Mouse (Mus musculus): ENCODE measurements around the gene Actl6b.
A peak's percentile ranks its signal among the peaks of the same experiment; 100 is the strongest.

The Actl6b gene

GRCm38 (mm10) chr5:137529221-137529995, 23.9 kb upstream of the Actl6b start:
- DNase-seq = no peak

DNA sequence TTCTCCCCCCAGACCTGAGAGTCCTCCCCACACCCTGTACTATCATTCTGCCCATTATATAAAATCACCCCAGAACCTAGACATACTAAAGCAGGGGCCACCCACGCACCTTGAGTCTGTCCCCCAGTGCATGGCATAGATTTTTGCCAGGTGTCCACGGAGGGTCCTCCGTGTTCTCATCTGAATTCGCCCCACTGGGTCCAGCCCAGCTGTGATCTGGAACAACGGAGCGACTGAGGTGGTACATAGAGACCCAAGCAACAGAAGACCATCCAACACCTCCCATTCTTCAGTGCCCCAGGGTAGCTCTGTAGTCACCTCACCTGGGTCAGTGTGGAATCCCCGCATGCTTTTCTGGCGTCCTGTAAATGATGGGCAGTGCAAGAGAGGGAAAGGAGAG, 23.2 kb upstream of the Actl6b start:
- DNase-seq = no peak

DNA sequence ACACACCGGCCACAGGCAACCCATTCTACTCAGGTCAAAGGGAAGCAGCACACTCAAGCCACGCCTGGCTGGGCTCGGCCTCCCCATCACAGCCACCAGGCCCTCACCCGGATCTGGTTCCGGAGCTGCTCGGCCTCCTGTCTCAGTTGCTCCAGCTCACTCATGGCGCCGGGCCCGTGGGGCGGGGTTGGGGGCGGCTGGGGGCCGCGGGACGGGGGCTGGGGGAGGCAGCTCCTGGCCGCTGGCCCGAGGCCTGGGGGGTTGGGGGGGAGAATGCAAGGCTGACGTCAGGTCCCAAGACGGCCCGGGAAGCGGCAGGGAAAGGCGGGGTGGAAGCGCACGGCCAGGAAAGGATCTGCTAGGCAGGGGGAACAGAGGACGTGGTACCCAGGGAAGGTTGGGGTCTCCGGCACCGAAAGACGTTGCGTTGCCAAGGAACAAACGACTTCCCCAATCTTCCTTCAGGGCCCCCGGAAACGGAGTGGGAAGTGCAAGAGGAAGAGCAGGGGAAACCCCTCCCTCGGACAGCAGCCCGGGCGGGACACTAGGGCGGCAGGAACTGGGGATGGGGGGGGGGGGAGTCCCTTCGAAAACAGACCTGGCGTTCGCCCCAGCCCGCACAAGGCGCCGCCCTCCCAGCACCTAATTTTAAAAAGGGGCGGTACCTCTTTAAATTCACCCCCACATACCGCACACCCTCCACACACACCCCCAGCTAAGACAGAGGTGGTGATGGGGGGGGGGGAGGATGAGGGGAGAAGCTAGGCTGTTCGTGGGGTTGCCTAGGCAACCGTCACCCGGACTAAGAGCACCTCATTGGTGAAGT, 22.5 kb upstream of the Actl6b start:
- DNase-seq = peak; percentile 85

DNA sequence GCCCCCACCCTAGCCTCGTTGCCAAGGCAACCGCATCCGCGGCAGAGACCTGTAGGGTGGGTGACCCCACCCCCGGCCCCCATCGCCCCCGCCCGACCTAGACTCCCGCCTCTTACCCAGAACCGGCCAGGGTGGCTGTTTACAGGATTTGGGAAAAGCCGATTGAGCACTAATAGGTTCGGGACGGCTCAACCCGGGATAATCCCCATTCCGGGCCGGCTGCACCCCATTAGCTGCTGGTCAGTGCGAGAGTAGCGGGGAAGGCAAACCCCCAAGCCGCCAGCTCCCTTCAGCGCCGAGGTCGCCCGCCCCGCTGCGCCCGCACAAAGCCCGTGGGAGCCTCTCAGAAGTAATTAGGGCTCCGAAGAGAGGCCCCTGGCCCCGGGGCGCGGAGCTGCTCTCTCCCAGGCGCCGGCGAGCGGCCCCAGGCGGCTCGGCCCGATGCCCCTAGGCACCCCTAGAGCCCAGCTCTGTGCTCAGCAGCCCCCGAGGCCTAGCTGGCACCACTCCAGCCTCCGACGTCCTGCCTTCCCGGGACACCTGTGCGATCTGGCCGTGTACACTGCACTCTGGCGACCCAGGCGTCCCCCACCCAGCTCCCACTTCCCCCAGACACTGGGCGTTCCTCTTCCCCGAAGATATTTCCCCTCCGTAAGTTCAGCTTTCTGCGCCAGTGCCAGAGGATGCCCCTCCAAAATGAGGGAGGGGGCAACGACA, 21.7 kb upstream of the Actl6b start:
- peak; percentile 72 for DNase-seq

GRCm38 (mm10) chr5:137532131-137532807, 21.0 kb upstream of the Actl6b start:
- DNase-seq = peak; percentile 34

DNA sequence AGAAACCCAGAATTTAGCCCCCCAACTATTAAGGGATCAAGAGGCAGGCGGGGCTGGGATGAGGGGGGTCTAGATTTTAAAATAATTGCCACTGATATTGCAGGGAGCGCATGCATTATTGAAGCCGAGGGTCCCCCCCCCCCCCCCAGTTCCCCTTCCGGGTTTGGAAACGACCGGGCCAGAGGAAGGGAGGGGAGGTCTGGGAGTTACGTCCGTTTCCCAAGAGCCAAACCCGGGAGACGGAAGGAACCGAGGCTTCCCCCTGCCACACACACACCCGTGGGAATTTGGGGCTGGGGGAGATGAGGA, 20.6 kb upstream of the Actl6b start:
- no peak for DNase-seq

DNA sequence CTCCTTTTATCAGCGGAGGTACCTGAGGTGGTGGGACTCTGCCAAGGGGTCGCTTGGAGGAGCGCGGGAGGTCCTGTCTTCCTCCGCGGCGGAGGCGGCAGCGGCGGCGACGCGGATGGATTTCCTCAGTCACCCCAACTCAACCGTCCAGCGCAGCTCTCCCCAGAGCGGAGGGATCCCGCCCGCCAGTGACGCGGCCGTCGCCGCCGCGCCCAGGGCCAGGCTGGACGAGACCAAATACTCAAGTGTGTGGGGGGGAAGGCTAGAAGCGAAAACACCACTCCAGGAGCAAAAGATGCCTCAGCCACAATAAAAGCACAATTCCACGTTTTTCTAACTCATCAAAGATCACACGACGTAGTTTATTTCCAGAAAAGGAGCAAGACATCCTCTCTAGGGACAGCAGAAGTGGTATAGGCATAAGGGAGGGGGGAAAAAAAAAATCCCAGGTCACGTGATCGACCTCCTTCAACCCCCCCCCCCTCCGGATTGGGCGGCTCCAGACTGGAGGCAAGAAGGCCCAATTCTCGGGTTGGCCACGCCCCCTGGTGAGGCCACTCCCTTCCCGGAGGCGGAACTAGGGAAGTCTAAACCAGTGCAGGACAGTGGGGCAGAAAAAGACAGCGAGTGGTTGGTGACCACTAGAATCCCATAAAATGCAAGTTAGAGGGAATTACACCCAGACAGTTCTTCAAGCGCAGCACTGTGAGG, 20.0 kb upstream of the Actl6b start, which contains the start of the genes Epo and Gnb2:
Gene Epo, minus strand, starts transcription at position 126 of the 711 bp plus-strand sequence.
Gene Gnb2, minus strand, starts transcription at position 394 of the 711 bp plus-strand sequence.
- peak; percentile 98 for DNase-seq

DNA sequence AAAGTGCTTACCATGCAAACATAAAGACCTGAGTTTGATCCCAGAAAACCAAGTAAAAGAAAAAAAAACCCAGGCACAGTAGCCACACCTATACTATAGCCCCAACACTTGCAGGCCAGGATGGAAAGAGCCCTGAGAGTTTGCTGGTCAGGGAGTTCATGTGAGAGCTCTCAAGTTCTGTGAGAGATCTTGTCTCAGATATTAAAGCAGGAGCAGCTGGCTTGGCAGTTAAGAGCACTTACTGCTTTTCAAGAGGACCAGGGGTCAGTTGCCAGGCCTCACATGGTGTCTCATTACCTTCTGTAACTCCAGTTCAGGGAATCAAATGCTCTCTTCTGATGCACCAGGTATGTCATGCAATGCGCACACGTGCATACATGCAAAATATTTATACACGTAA, 18.6 kb upstream of the Actl6b start:
- no peak for DNase-seq

GRCm38 (mm10) chr5:137535318-137535717, 18.0 kb upstream of the Actl6b start:
- DNase-seq = no peak

DNA sequence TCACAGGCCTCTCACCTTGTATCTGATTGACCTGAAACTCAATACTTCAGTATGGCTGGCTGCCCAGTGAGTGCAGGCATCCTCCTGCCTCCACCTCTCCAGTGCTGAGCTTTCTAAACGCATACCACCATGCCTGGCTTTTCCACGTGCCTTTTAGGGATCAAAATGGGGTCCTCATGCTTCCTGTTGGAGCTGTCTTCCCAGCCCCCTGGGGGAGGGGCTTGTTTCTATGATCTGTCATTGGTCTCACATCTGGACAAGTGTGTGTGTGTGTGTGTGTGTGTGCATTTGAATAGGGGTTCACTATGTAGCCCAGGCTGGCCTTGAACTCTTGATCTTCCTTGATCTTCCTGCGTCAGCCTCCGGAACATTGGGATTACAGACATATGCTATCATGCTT, 15.9 kb upstream of the Actl6b start:
- DNase-seq = no peak

DNA sequence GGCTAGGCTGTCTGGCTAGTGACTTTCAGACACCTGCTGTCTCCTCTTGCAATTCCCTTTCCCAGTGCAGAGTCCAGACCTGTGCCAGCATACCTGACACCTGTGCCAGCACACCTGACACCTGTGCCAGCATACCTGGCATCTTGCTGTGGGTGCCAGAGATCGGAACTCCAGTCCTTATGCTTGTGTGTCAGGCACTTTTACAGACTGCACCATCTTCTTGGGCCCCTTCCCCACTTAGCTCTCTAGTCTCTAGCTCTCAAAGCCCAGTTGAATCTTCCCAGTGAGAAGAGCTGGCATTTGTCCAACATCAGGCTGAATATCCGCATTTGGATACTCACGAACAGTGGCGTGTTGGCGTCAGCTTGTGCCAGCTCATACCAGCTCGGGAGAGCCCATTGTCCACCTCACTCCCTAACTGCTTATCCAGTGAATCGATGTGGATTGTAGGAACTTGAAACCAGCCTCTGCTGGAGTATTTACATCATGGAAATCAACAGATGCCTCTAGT, 14.0 kb upstream of the Actl6b start:
- DNase-seq = peak; percentile 50

DNA sequence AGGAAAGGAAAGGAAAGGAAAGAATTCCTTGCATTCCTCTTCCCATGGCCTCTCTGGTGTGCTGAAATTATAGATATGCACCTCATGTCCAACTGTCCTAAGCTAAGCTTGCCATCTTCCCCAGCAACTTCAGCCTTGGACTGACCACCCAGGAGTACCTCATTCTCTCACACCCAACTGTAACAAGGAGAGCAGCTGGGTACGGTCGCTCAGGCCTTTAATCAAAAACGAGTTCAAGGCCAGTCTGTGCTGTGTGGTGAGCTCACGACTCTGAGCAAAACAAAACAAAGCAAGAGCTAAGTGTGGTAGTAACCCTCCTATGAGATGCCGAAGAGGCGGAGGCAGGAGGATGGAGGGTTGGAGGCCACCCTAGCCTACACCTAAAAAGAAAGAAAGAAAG, 12.3 kb upstream of the Actl6b start:
- DNase-seq = no peak

GRCm38 (mm10) chr5:137541768-137542540, 11.4 kb upstream of the Actl6b start:
- no peak for DNase-seq

DNA sequence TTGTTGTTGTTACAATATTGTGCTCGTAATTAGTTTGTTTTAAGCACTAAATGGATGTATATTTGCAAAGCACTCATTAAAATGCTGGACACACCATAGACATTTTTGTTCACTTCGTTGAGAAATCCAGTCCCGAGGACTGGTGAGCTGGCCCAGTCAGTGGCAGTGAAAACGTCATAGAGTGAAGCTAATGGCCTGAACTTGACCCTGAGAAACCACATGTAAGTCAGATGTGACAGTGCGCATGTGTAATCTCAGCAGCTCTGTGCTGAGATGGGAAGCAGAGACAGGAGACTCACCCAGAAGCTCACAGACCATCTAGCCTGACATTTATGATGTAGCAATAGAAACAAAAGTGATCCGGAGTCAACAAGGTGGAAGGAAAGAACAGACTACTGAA, 8.4 kb upstream of the Actl6b start:
- no peak for DNase-seq

GRCm38 (mm10) chr5:137545596-137545995, 7.7 kb upstream of the Actl6b start:
- no peak for DNase-seq

DNA sequence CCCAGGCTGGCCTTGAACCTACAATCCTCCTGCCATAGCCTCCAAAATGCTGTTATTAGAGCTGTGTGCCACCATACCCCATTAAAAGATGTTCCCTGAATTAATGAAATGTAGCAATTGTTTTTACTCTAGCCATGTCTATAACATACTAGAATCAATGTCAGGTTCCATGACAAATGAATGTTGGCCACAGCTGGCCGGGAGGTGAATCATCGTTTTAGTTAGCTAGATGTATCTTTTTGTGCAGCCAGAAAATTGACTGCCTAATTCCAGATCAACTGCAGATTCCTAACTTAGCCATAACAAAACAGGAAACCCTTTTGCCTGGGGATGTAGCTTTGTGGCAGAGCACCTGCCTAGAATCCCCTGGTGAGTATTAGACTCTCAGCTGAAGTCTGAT, 3.5 kb upstream of the Actl6b start:
- no peak for DNase-seq

DNA sequence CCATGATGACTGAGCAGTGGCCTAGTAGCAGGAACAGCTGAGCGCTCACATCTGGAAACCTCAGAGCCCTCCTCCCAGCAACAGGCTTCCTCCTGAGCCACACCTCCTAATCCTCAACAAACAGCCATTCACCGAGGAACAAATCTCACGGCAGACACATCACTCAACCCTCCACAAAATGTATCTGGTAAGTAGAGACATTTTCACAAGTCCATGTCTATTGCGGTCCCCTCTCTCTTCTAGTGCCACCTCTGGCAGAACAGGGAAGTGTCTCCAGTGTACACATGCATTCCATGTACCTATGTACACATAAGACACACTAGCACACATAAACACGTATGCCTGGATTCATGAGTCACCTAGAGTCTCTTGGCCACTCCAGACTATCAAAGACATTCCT, 2.2 kb upstream of the Actl6b start:
- DNase-seq = no peak

- DNase-seq = no peak
Observed at GRCm38 (mm10) chr5:137553000-137553399, 317 bp upstream of the Actl6b start.

DNA sequence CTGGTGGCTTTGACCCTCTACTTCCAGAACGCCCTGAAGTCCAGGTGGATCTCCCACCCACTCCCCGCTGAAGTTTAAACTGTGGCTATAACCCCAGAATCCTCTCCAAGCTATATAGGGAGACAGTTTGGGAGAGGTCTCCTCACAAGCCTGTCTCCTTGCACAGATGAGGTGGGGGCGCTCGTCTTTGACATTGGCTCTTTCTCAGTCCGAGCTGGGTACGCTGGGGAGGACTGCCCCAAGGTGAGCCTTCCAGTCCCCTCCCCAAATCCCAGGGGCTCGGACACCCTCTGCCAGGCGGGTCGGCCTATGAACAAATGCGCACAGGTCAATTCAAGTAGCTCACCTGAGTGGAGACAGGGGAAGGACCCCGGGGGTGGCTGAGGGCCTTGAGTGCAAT, 581 bp downstream of the Actl6b start:
- DNase-seq = no peak

DNA sequence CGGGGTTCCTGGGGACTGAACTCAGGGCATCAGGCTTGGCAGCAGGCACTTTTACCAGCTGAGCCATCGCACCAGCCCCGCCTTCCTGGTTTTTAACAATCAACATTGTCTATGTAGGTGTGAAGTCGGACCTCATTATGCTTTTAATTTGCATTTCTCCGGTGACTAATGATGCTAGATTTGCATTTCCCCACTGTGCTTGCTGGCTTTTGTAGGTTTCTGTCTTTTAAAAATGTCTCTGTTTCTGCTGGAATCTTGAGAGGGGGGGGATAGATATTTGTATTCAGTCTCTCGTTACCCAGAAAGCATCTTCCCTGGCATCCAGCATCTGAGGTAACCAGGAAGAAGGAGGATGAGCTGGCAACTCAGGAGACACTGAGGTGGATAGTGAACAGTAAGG, 8.2 kb downstream of the Actl6b start:
- no peak for DNase-seq

DNA sequence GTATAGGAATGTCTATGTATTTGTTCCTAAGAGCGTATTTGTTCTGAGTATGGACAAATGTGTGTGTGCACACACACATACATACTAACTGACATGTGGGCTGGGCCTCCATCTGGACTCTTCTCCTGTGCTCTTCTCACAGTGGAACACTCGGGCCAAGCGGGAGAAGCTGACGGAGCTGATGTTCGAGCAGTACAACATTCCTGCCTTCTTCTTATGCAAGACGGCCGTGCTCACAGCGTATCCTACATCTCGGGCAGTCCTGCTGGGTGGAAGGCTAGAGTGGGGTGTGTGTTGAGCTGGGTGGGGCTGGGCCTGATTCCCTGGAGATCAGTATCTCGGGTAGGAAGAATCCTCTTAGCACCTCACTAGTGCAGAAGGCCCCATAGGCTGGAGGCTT, 9.6 kb downstream of the Actl6b start:
- no peak for DNase-seq

Data from right cerebral cortex, postnatal 14 days (tissue).